Mouse (Mus musculus) liver, postnatal 0 days (tissue): Measurements from ENCODE around the gene Soga3.

Experiments
- CTCF ChIP-seq: sonication (generic); IDR thresholded peaks from 2 replicates; pipeline ENCODE4 v1.5.1; 2016; ENCODE audit warnings: antibody characterized with exemption, low read depth
- EP300 ChIP-seq: IDR thresholded peaks from 2 replicates; pipeline ENCODE4 v1.6.1; 2016; ENCODE audit warnings: antibody characterized with exemption, low read depth, mild to moderate bottlenecking

- TF ChIP-seq EP300, result no peak
- TF ChIP-seq CTCF, result no peak
Measured at GRCm38 (mm10) chr10:29155304-29155703, 11.7 kb downstream of the Soga3 start.
